14 mouse cellular contexts compared by ENCODE assay signal in the genomic region with DNA sequence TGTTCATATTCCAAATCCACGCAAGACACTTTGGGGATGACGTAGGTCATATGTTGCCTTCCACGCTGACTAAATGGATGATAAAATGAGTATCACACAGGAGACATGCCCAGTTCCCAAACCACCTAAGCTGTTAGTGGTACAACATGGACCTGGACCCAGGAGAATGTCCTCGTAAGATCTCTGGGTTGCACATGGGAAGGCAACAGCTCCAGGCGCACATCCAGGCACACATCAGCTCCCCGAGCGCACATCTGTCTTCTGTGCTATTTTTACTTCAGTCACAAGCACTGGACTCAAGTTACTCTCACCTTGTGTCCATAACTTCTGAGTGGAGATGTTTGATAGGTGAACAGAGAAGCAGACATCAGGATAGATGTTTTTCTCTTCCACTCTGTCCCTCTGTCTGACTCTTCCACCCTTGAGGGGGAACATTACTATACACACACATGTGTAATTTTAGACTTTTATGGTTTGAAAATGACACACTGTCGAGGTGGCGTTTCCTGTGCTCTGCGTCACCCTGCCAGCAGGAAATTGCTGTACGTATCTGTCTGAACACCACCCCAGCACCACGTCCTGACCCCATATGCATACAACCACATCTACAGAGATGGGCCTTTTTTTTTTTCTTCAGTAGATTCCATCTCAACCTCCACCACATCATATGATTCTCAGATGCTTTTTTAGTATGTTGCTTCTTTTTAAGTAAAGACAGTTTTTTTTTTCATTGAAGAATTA. TPM values are rescaled to one million over a fixed set of nuclear protein-coding genes. Genes with fewer than 3 reads are reported as not detected.
DNase-seq lines count a peak whose midpoint lies in the region; ATAC-seq lines count a peak whose summit lies in the region.
"Had no signal": no experiment of that assay in that cellular context is flagged by ENCODE, and none has a peak within 500 bp of the region (broad histone marks: within the 10 kb centered on the region; RNA-seq: fewer than 3 reads in every experiment).

No protein-coding gene starts in this region.

- intact Hi-C loops in heart, postnatal 36 days (cut with DNase I) = no loop called here

- WGBS in kidney, embryonic 16.5 days = 59% methylated on average over 12 of the region's 12 CpGs

- no peak overlapping the region for H3K9ac ChIP-seq in kidney, embryonic 16.5 days (replicated peaks; ENCODE audit: low read length)
- H3K9ac ChIP-seq: hindbrain, embryonic 13.5 days; limb, embryonic 13.5 days; lung, embryonic 15.5 days had no signal

- no peak overlapping the region for H3K27ac ChIP-seq in kidney, embryonic 16.5 days (ENCODE audit: low read length)
- H3K27ac ChIP-seq: hindbrain, embryonic 13.5 days; limb, embryonic 13.5 days; lung, embryonic 15.5 days had no signal

- no peaks in the 10 kb centered on the region for H3K4me1 ChIP-seq in kidney, embryonic 16.5 days (ENCODE audit: insufficient read depth, low read length)
- H3K4me1 ChIP-seq: hindbrain, embryonic 13.5 days; lung, embryonic 15.5 days had no signal

- H3K4me3 ChIP-seq in kidney, embryonic 16.5 days (ENCODE audit: low read length) = no peak overlapping the region
- H3K4me3 ChIP-seq: hindbrain, embryonic 13.5 days; limb, embryonic 13.5 days; lung, embryonic 15.5 days had no signal

- no peaks in the 10 kb centered on the region for H3K9me3 ChIP-seq in kidney, embryonic 16.5 days (ENCODE audit: low read length)
- H3K9me3 ChIP-seq: hindbrain, embryonic 13.5 days; limb, embryonic 13.5 days; lung, embryonic 15.5 days had no signal

- H3K27me3 ChIP-seq in splenic B cell, adult 2 months (ENCODE audit: control insufficient read depth, insufficient read depth, low read length, poor library complexity, severe bottlenecking) = no peaks in the 10 kb centered on the region
- no peaks in the 10 kb centered on the region for H3K27me3 ChIP-seq in kidney, embryonic 16.5 days (ENCODE audit: insufficient read depth, low read length)
- H3K27me3 ChIP-seq: hindbrain, embryonic 13.5 days; limb, embryonic 13.5 days; lung, embryonic 15.5 days had no signal

- peak; percentile 89 to 94 for ATAC-seq in hematopoietic stem cell, adult 5-6 weeks (replicated peaks in 1 of 2; ENCODE audit: insufficient read depth in 1 of 2, low FRiP score in 2 of 2, low TSS enrichment in 1 of 2, low read depth in 1 of 2, poor library complexity in 2 of 2, severe bottlenecking in 2 of 2)
- no peak for ATAC-seq in kidney, embryonic 16.5 days (ENCODE audit: low FRiP score, low TSS enrichment)
- ATAC-seq: midbrain, embryonic 16.5 days had no signal

- no peak overlapping the region for H3K4me2 ChIP-seq in kidney, embryonic 16.5 days (replicated peaks; ENCODE audit: low read depth, low read length)
- H3K4me2 ChIP-seq: hindbrain, embryonic 13.5 days; limb, embryonic 13.5 days; lung, embryonic 15.5 days had no signal

- no peaks in the 10 kb centered on the region for H3K36me3 ChIP-seq in splenic B cell, adult 2 months (ENCODE audit: control insufficient read depth, insufficient read depth, low read length, poor library complexity, severe bottlenecking)
- no peaks in the 10 kb centered on the region for H3K36me3 ChIP-seq in kidney, embryonic 16.5 days (ENCODE audit: insufficient read depth, low read length)
- H3K36me3 ChIP-seq: hindbrain, embryonic 13.5 days; limb, embryonic 13.5 days; lung, embryonic 15.5 days had no signal

- peak; percentile 82 for DNase-seq in heart, adult 11 months
- no peak for DNase-seq in heart, postnatal 36 days
- peak; percentile 91 for DNase-seq in CD4-positive, CD25-positive, alpha-beta regulatory T cell, adult 2 months (ENCODE audit: low read depth, low spot score)
- peak; percentile 9 for DNase-seq in splenic B cell, adult 2 months (ENCODE audit: low read depth, low spot score)
- no peak for DNase-seq in right cerebral cortex, postnatal 14 days
- DNase-seq in ovary, postnatal 10 days (ENCODE audit: low spot score) = no peak
- DNase-seq: adrenal gland, postnatal 25 days; kidney, adult 9 months had no signal

RNA-seq across cellular contexts. Expression of a gene that starts 51.6 kb away (rescaled TPM):
- total RNA-seq in heart, postnatal 36 days (2021) = 1 to 10 TPM; 2.6 to 2.7 TPM
- total RNA-seq in hematopoietic stem cell, adult 5-6 weeks (2017) = 0.50 and 1.5 TPM in 2 replicates
- polyA plus RNA-seq in kidney, embryonic 16.5 days (2015; fragmentation: Nextera tagmentation; extraction: Ambion mirVana) = 10.1 and 11.1 TPM in 2 replicates

Comparison
In these comparisons a context has a peak if more than half of its experiments do, and no peak if none do; other contexts are left out.
1. DNase-seq: peak in heart, adult 11 months (single experiment), CD4-positive, CD25-positive, alpha-beta regulatory T cell, adult 2 months (single experiment) and splenic B cell, adult 2 months (single experiment); none in heart, postnatal 36 days (0 of 2), right cerebral cortex, postnatal 14 days (single experiment) and ovary, postnatal 10 days (single experiment).